Mouse (Mus musculus) midbrain, postnatal 0 days (tissue): Measurements from ENCODE around the gene Nav2. TPM values are rescaled to one million over a fixed set of nuclear protein-coding genes. Genes with fewer than 3 reads are reported as not detected.

ENCODE experiments used
- ATAC-seq: fragments of 200-750 bp; cut with Nextera tagmentation; 2 replicates; pipeline ENCODE4 v1.8.0; 2017; ENCODE audit warnings: moderate number of reproducible peaks, mild to moderate bottlenecking, moderate TSS enrichment, moderate library complexity; ENCODE audit not compliant: low FRiP score
- DNase-seq: peaks from one replicate; pipeline ENCODE4 v3.0.0-alpha.2; 2015; ENCODE audit warnings: low spot score
- H3K27ac ChIP-seq: fragments of 300-500 bp; sonication (generic); 2 replicates; pipeline ENCODE4 v1.5.1; 2014; ENCODE audit warnings: low read depth, mild to moderate bottlenecking, low read length, mixed read lengths
- H3K27me3 ChIP-seq: fragments of 300-500 bp; sonication (generic); 2 replicates; pipeline ENCODE4 v1.6.1; 2014; ENCODE audit warnings: low read length, control low read depth, mixed read lengths; ENCODE audit not compliant: insufficient read depth
- H3K36me3 ChIP-seq: fragments of 300-500 bp; sonication (generic); 2 replicates; pipeline ENCODE4 v1.6.1; 2014; ENCODE audit warnings: low read length, control low read depth, mixed read lengths; ENCODE audit not compliant: insufficient read depth
- H3K4me1 ChIP-seq: fragments of 300-500 bp; sonication (generic); 2 replicates; pipeline ENCODE4 v1.6.1; 2014; ENCODE audit warnings: mild to moderate bottlenecking, control low read depth, antibody characterized with exemption, low read length, mixed read lengths; ENCODE audit not compliant: insufficient read depth
- H3K4me2 ChIP-seq: fragments of 300-500 bp; sonication (generic); 2 replicates; pipeline ENCODE4 v1.6.1; 2014; ENCODE audit warnings: low read depth, mild to moderate bottlenecking, low read length, mixed read lengths; ENCODE audit not compliant: poor library complexity, severe bottlenecking
- H3K4me3 ChIP-seq: fragments of 300-500 bp; sonication (generic); 2 replicates; pipeline ENCODE4 v1.5.1; 2014; ENCODE audit warnings: low read depth, mild to moderate bottlenecking, low read length, moderate library complexity
- H3K9ac ChIP-seq: fragments of 300-500 bp; sonication (generic); replicated peaks from 2 replicates; pipeline ENCODE4 v1.6.1; 2014; ENCODE audit warnings: mild to moderate bottlenecking, low read length, moderate library complexity, mixed read lengths; ENCODE audit not compliant: poor library complexity, severe bottlenecking
- H3K9me3 ChIP-seq: fragments of 300-500 bp; sonication (generic); 2 replicates; pipeline ENCODE4 v1.6.1; 2016; ENCODE audit warnings: low read length, control low read depth
- CTCF ChIP-seq: IDR thresholded peaks from 2 replicates; pipeline ENCODE4 v1.5.1; 2016; ENCODE audit warnings: antibody characterized with exemption, mild to moderate bottlenecking
- WGBS: fragments of 180-500 bp; shearing (Covaris S2); extraction: QIAGEN DNeasy Blood & Tissue Kit; methylation state at CpG from one replicate; pipeline ENCODE4 v1.1.7; 2014; 5-methylcytosine and 5-hydroxymethylcytosine counted together
- polyA plus RNA-seq: library from polyadenylated mRNA; unstranded; fragments of >200 nt; fragmentation: Nextera tagmentation; extraction: Ambion mirVana; gene quantifications from 2 replicates; pipeline ENCODE4 v1.2.1, GENCODE M21; 2015
- total RNA-seq: library from RNA; depleted of rRNA; stranded (reverse); fragments of >200 nt; gene quantifications from 2 replicates; pipeline ENCODE4 v1.2.3, GENCODE M21; 2014

The Nav2 gene
- total and polyA plus RNA-seq, 2 experiments from 2014 or later: 18.3 to 53.8 TPM

DNA sequence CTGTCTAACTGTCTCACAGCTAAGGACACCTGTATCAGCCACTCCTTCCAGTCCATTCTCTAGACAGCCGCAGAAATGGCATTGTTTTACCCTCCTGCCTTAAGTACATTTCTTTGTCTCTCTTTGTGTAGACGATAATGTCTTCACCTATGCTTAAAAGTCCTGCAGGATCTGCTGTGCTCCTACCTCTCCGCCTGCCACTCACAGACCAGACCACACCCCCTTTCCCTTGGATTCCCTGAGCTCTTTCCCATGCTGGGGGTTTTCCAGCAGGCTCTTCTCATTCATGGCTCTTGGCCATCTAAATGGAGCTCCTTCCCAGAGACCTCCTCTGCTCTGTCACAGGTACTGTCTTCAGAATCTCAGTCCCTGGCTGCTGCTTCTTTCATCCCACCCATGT lies 408.1 kb downstream of the Nav2 start:
- no peak for ATAC-seq
- Histone ChIP-seq H3K27me3 (no peaks in the 10 kb centered on the region), H3K4me3 (no peak overlapping the region), H3K9ac (no peak overlapping the region), H3K4me1 (0 out of 2 replicates have a peak, but pooled peaks cover 3% of the 10 kb centered on the region), H3K4me2 (no peak overlapping the region), H3K36me3 (no peaks in the 10 kb centered on the region), H3K27ac (no peak overlapping the region), H3K9me3 (no peaks in the 10 kb centered on the region)
- DNase-seq: no peak
- WGBS: 88% methylated on average over 3 of the region's 3 CpGs
- no peak for TF ChIP-seq CTCF

DNA sequence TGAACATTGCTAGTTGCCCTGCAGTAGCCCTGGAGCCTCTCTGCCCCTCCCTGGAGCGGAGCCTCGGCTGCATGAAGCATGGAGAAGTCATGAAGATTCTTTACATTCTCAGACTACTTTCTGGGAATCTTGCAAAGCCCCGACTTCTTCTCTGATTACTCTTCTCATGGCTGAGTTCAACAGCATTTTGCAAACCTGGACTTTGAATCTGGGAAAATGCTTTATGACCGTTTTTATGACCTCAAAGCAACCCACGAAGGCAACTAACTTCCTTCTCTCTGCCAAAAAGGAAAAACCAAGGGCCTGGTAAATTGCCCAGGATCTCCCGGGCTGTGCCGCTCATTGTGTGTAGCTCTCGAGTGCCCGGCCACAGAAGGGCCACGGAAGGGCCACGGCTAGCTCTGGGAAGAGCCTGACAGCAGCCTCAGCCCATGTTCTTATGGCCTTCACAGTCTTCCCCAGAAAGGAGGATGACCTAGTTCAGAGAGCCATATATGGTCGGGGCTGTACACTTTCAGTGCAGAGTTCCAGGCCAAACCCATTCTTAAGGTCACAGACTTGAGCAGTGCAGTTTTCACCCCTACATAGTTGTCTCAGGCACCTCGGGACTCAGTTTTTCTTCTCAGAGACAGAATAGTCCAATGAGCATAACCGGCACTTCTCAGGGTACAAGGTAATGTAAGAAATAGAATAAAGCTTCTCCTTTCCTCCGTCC lies 409.8 kb downstream of the Nav2 start:
- H3K27ac ChIP-seq: no peak overlapping the region
- H3K27me3 ChIP-seq: no peaks in the 10 kb centered on the region
- 87% methylated on average over 15 of the region's 15 CpGs for WGBS
- no peak for ATAC-seq
- H3K4me3 ChIP-seq: no peak overlapping the region
- DNase-seq: no peak
- no peaks in the 10 kb centered on the region for H3K36me3 ChIP-seq
- no peaks in the 10 kb centered on the region for H3K9me3 ChIP-seq
- H3K4me2 ChIP-seq: no peak overlapping the region
- H3K4me1 ChIP-seq: peaks cover 3% of the 10 kb centered on the region; the same call in 1 of the 2 replicates
- no peak for TF ChIP-seq CTCF
- H3K9ac ChIP-seq: no peak overlapping the region

DNA sequence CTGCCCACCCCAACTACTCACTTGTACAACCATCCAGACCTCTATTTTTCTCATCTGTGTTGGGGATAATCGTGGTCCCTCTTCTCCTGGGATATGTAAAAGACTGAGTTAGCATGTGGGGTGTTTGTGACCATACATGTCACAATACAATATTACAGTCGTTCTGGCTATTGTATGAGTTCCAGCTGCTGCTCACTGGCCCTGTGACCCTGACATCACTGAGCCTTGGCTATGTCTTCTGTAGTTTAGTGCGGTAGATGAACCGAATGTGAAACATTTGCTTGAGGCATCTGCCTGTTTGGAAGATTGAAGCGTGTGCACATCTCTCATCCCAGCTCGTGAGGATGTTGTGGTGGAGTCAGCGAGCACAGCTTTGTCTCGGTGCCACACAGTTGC lies 410.4 kb downstream of the Nav2 start:
- Histone ChIP-seq H3K4me3 (no peak overlapping the region), H3K36me3 (no peaks in the 10 kb centered on the region), H3K27ac (no peak overlapping the region), H3K9ac (no peak overlapping the region), H3K4me2 (no peak overlapping the region), H3K4me1 (peaks cover 3% of the 10 kb centered on the region; the same call in 1 of the 2 replicates), H3K9me3 (no peaks in the 10 kb centered on the region), H3K27me3 (no peaks in the 10 kb centered on the region)
- TF ChIP-seq CTCF: no peak
- 85% methylated on average over 8 of the region's 8 CpGs for WGBS
- ATAC-seq: no peak
- DNase-seq: no peak

DNA sequence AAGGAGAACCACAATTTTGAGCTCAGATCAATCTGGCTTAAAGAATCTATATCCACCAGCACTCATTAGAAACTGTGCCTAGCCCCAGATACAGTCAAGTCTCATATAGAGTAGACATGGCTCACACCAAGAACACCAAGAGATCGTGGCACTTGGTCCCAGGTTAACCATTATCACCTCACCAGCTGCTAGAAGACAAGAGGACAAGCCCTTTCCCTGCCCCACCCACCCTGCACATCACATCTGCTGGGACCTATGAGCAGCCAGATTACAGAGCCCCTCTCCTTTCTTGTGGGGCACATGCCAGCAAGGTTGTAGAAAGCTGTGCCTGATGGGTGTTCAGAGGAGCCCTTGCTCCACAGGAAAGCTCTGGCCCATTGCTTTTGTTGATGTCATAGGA lies 411.5 kb downstream of the Nav2 start:
- no peak for TF ChIP-seq CTCF
- Histone ChIP-seq H3K4me3 (no peak overlapping the region), H3K36me3 (no peaks in the 10 kb centered on the region), H3K27ac (no peak overlapping the region), H3K9ac (no peak overlapping the region), H3K27me3 (no peaks in the 10 kb centered on the region), H3K4me2 (no peak overlapping the region), H3K4me1 (peaks cover 3% of the 10 kb centered on the region; the same call in 1 of the 2 replicates), H3K9me3 (no peaks in the 10 kb centered on the region)
- ATAC-seq: no peak
- 95% methylated on average over 1 of the region's 1 CpGs for WGBS
- DNase-seq: no peak

DNA sequence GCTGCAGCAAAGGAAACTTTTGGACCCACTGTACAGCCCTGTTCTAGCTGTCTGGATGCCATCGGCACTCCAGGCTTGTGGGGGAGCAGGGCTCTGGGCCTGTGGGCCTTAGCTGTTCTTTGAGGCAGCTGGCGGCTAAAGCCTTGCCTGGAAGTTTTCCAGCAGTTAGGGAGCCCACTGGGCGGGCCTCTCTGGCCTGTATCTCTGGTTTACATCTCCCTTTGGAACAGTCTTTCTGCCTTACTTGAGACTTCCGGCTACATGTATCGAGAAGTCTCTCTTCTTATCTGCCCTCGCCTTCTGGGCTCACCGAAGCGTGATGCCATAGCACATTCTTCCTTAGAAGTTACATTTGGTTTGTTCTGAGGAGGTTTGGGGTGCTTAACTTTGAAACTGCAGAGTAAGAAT lies 412.6 kb downstream of the Nav2 start:
- peak; percentile 76 for DNase-seq
- Histone ChIP-seq H3K27ac (no peak overlapping the region), H3K9ac (no peak overlapping the region), H3K4me3 (no peak overlapping the region), H3K4me1 (peaks cover 3% of the 10 kb centered on the region; the same call in 1 of the 2 replicates), H3K36me3 (no peaks in the 10 kb centered on the region), H3K9me3 (no peaks in the 10 kb centered on the region), H3K4me2 (no peak overlapping the region), H3K27me3 (no peaks in the 10 kb centered on the region)
- peak; percentile 20; the same call in 1 of the 2 replicates for ATAC-seq
- TF ChIP-seq CTCF: no peak
- WGBS: 62% methylated on average over 8 of the region's 8 CpGs

DNA sequence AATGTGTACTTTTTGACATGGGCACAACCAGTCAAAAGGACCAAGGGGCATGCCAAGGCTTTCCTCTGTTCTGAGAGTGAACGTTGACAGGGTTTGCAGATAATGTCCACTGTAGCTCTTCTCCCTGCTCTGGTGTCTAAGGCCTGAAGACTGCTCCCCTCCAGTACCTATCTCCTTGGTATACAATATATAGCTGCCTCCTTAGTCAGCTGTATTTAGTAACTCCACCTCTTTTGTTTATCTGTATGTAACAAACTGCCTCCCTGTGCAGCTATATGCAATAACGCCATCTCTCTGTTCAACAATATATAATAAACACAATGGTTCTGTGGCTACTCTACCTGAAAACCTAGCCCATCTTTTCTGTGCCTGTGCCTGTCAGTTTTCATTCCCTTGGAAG lies 413.7 kb downstream of the Nav2 start:
- ATAC-seq (no peak), DNase-seq (no peak)
- no peak overlapping the region for H3K4me3 ChIP-seq
- 88% methylated on average over 2 of the region's 2 CpGs for WGBS
- no peak overlapping the region for H3K4me2 ChIP-seq
- no peak for TF ChIP-seq CTCF
- no peaks in the 10 kb centered on the region for H3K27me3 ChIP-seq
- H3K4me1 ChIP-seq: peaks cover 3% of the 10 kb centered on the region; the same call in 1 of the 2 replicates
- no peaks in the 10 kb centered on the region for H3K9me3 ChIP-seq
- H3K9ac ChIP-seq: no peak overlapping the region
- no peaks in the 10 kb centered on the region for H3K36me3 ChIP-seq
- no peak overlapping the region for H3K27ac ChIP-seq
